Mouse (Mus musculus) liver, embryonic 16.5 days (tissue): ENCODE results near the gene Pcgf5. TPM values are rescaled to one million over a fixed set of nuclear protein-coding genes. Genes with fewer than 3 reads are reported as not detected.

Experiments used
- ATAC-seq: fragments of 200-750 bp; cut with Nextera tagmentation; 2 replicates; pipeline ENCODE4 v1.8.0; 2017; ENCODE audit warnings: low read depth, mild to moderate bottlenecking, moderate number of reproducible peaks, moderate library complexity
- H3K27ac ChIP-seq: fragments of 300-500 bp; sonication (generic); 2 replicates; pipeline ENCODE4 v1.5.1; 2014; ENCODE audit warnings: mild to moderate bottlenecking, low read length
- H3K27me3 ChIP-seq: fragments of 300-500 bp; sonication (generic); 2 replicates; pipeline ENCODE4 v1.6.1; 2014; ENCODE audit warnings: low read depth, low read length, mixed read lengths; ENCODE audit not compliant: control insufficient read depth, insufficient read depth
- H3K36me3 ChIP-seq: fragments of 300-500 bp; sonication (generic); 2 replicates; pipeline ENCODE4 v1.6.1; 2014; ENCODE audit warnings: mild to moderate bottlenecking; ENCODE audit not compliant: control insufficient read depth, insufficient read depth
- H3K4me1 ChIP-seq: fragments of 300-500 bp; sonication (generic); 2 replicates; pipeline ENCODE4 v1.6.1; 2014; ENCODE audit warnings: low read depth, low read length, mixed read lengths; ENCODE audit not compliant: control insufficient read depth
- H3K4me2 ChIP-seq: fragments of 300-500 bp; sonication (generic); 2 replicates; pipeline ENCODE4 v1.6.1; 2014; ENCODE audit warnings: low read depth, low read length, mixed read lengths
- H3K4me3 ChIP-seq: fragments of 300-500 bp; sonication (generic); 2 replicates; pipeline ENCODE4 v1.5.1; 2014; ENCODE audit warnings: low read depth, mild to moderate bottlenecking, low read length
- H3K9ac ChIP-seq: fragments of 300-500 bp; sonication (generic); 2 replicates; pipeline ENCODE4 v1.6.1; 2014; ENCODE audit warnings: low read depth, low read length
- H3K9me3 ChIP-seq: fragments of 300-500 bp; sonication (generic); replicated peaks from 2 replicates; pipeline ENCODE4 v1.6.1; 2016; ENCODE audit warnings: low read length; ENCODE audit not compliant: control insufficient read depth
- WGBS: fragments of 180-500 bp; shearing (Covaris S2); extraction: QIAGEN DNeasy Blood & Tissue Kit; methylation state at CpG from one replicate; pipeline ENCODE4 v1.1.7; 2014; ENCODE audit not compliant: insufficient replicate concordance; 5-methylcytosine and 5-hydroxymethylcytosine counted together
- polyA plus RNA-seq: library from polyadenylated mRNA; unstranded; fragments of >200 nt; fragmentation: Nextera tagmentation; extraction: Ambion mirVana; gene quantifications from 2 replicates; pipeline ENCODE4 v1.2.1, GENCODE M21; 2015

The Pcgf5 gene
- polyA plus RNA-seq, 1 experiment from 2014 or later: 16.6 TPM

- peak overlapping the region; percentile 86 for H3K27ac ChIP-seq
- H3K27me3 ChIP-seq: no peaks in the 10 kb centered on the region
- H3K9me3 ChIP-seq: no peaks in the 10 kb centered on the region
- H3K4me3 ChIP-seq: peak overlapping the region; percentile 86
- H3K4me1 ChIP-seq: peaks cover 18% of the 10 kb centered on the region
- H3K4me2 ChIP-seq: peak overlapping the region; percentile 86
- ATAC-seq: peak; percentile 99
- H3K9ac ChIP-seq: peak overlapping the region; percentile 93
- peaks cover 11% of the 10 kb centered on the region for H3K36me3 ChIP-seq
- WGBS: under 1% methylated on average over 35 of the region's 53 CpGs
These were observed 61.3 kb downstream of the Pcgf5 start for GRCm38 (mm10) chr19:36409280-36409860.

- 0% methylated on average over 60 of the region's 82 CpGs for WGBS
- Histone ChIP-seq H3K27ac (peak overlapping the region; percentile 86), H3K4me3 (peak overlapping the region; percentile 86)
These were observed 61.8 kb downstream of the Pcgf5 start for GRCm38 (mm10) chr19:36409861-36410392.

GRCm38 (mm10) chr19:36419885-36420284 is 71.8 kb downstream of the Pcgf5 start:
- no peak for ATAC-seq
- Histone ChIP-seq H3K4me3 (no peak overlapping the region), H3K4me1 (no peaks in the 10 kb centered on the region), H3K9ac (no peak overlapping the region), H3K9me3 (no peaks in the 10 kb centered on the region), H3K27me3 (no peaks in the 10 kb centered on the region), H3K4me2 (no peak overlapping the region), H3K36me3 (peaks cover 2% of the 10 kb centered on the region; the same call in 1 of the 2 replicates), H3K27ac (no peak overlapping the region)

More at GRCm38 (mm10) chr19:36409861-36410392, 61.8 kb downstream of the Pcgf5 start:
- H3K27me3 ChIP-seq: no peaks in the 10 kb centered on the region
- peaks cover 18% of the 10 kb centered on the region for H3K4me1 ChIP-seq
- peak overlapping the region; percentile 93 for H3K9ac ChIP-seq
- ATAC-seq: no peak; the same call in 1 of the 2 replicates
- H3K4me2 ChIP-seq: peak overlapping the region; percentile 77
- no peaks in the 10 kb centered on the region for H3K9me3 ChIP-seq
- H3K36me3 ChIP-seq: peaks cover 11% of the 10 kb centered on the region

- H3K27me3 ChIP-seq: no peaks in the 10 kb centered on the region
- ATAC-seq: no peak
- H3K9me3 ChIP-seq: no peaks in the 10 kb centered on the region
- no peak overlapping the region for H3K9ac ChIP-seq
- H3K4me1 ChIP-seq: no peaks in the 10 kb centered on the region
- H3K36me3 ChIP-seq: no peaks in the 10 kb centered on the region
- H3K4me3 ChIP-seq: no peak overlapping the region
- no peak overlapping the region for H3K27ac ChIP-seq
- no peak overlapping the region for H3K4me2 ChIP-seq
- 92% methylated on average over 7 of the region's 7 CpGs for WGBS
These were observed 79.2 kb downstream of the Pcgf5 start for GRCm38 (mm10) chr19:36427195-36427876.

DNA sequence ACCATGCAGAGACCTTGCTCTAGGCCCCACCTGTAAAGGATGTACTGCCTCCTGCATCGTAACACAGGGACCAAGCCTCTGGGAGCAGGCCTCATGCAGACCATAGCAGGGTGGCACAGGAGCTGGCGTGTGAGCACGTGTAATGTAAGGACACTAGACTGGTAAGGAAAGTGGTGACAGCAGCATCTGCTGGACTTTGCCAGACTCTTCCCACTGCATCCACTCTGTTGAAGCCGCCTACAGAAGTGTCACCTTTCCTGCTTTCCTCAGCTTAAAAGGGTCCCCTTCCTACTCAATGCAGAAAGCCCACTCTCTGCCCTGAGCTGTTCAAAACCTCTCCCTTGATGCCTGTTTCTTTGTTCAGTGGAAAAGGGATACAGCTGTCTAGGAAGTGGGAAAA is 80.0 kb downstream of the Pcgf5 start:
- WGBS: 93% methylated on average over 4 of the region's 4 CpGs
- no peak overlapping the region for H3K4me3 ChIP-seq

DNA sequence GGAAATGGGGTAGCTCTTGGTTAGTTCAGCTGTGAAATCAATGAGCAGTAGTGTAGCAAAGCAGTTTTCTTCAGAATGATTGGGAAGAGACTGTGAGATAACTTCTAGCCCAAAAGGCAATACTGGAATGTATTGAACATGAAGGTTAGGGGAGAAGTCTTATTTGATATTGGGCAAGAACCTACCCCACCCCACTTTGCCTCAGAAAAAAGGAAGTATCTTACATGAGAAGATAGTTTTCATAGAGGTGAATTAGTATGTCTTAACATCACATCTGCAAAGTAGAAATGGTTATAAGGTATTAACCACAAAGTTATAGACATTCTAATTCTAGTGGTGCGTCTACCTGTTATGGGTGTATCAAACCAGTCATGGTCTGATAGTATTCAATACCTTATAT is 81.2 kb downstream of the Pcgf5 start:
- no peak overlapping the region for H3K4me2 ChIP-seq
- H3K4me3 ChIP-seq: no peak overlapping the region
- ATAC-seq: no peak
- 79% methylated on average over 1 of the region's 1 CpGs for WGBS
- H3K27me3 ChIP-seq: no peaks in the 10 kb centered on the region
- H3K36me3 ChIP-seq: no peaks in the 10 kb centered on the region
- H3K9ac ChIP-seq: no peak overlapping the region
- H3K9me3 ChIP-seq: no peaks in the 10 kb centered on the region
- peaks cover 3% of the 10 kb centered on the region for H3K4me1 ChIP-seq
- no peak overlapping the region for H3K27ac ChIP-seq

More for the DNA sequence above, 80.0 kb downstream of the Pcgf5 start:
- H3K4me1 ChIP-seq: no peaks in the 10 kb centered on the region
- no peaks in the 10 kb centered on the region for H3K36me3 ChIP-seq
- no peak overlapping the region for H3K9ac ChIP-seq
- no peak for ATAC-seq
- no peaks in the 10 kb centered on the region for H3K9me3 ChIP-seq
- H3K4me2 ChIP-seq: no peak overlapping the region
- H3K27me3 ChIP-seq: no peaks in the 10 kb centered on the region
- no peak overlapping the region for H3K27ac ChIP-seq

GRCm38 (mm10) chr19:36433161-36433560 is 85.1 kb downstream of the Pcgf5 start:
- no peak overlapping the region for H3K4me3 ChIP-seq
- no peaks in the 10 kb centered on the region for H3K27me3 ChIP-seq
- peaks cover 9% of the 10 kb centered on the region for H3K36me3 ChIP-seq
- 18% methylated on average over 3 of the region's 3 CpGs for WGBS
- no peak for ATAC-seq
- H3K27ac ChIP-seq: no peak overlapping the region
- no peaks in the 10 kb centered on the region for H3K9me3 ChIP-seq
- H3K4me1 ChIP-seq: peaks cover 3% of the 10 kb centered on the region
- no peak overlapping the region for H3K4me2 ChIP-seq
- H3K9ac ChIP-seq: no peak overlapping the region

DNA sequence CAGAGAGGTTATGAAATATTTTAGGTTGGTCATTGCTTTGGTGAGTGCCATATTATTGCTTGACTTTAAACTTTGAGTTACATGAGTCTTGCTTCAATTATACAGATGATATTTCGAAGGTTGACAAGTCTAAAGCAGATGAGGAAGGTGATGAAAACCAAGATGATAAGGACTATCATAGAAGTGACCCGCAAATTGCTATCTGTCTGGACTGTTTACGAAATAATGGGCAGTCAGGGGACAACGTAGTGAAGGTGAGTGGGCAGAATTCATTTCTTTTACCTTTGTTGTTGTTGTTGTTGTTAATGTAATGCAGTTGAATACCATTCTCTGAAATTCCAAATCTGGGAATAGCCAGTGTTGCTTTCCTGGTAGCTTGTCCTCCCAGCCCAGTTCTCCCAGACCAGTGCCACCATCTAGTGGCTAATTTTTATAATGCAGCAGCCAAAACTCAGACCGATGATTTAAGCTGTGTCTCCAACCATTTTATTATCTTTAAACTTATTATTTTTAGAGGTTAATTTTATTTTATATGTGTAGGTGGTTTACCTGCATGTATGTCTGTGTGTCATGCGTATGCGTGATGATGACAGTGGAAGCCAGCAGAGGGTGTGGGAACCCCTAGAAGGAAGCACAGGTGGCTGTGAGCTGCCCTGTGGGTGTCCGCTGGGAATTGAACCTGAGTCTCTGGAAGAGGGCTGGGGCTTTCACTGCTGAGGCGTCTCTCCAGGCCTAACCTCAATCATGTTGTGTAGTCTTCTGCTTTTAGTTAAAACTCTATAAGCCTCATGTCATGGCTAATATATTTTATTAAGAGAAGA is 92.0 kb downstream of the Pcgf5 start:
- Histone ChIP-seq H3K4me2 (no peak overlapping the region), H3K27ac (no peak overlapping the region), H3K36me3 (peaks cover 10% of the 10 kb centered on the region), H3K27me3 (no peaks in the 10 kb centered on the region), H3K9me3 (no peaks in the 10 kb centered on the region), H3K4me3 (no peak overlapping the region), H3K9ac (no peak overlapping the region), H3K4me1 (no peaks in the 10 kb centered on the region)
- ATAC-seq: no peak
- WGBS: 67% methylated on average over 9 of the region's 9 CpGs
